Mouse (Mus musculus): ENCODE data around the gene 4930452B06Rik. TPM values are rescaled to one million over a fixed set of nuclear protein-coding genes. Genes with fewer than 3 reads are reported as not detected.
"Not testable (repeated sequence)": the region's sequence is repeated elsewhere in the genome, so short reads cannot be mapped to it uniquely, and the experiment has no call there.

4930452B06Rik gene
- polyA plus RNA-seq, 1 experiment from 2014 or later, result 11.0 TPM

DNA sequence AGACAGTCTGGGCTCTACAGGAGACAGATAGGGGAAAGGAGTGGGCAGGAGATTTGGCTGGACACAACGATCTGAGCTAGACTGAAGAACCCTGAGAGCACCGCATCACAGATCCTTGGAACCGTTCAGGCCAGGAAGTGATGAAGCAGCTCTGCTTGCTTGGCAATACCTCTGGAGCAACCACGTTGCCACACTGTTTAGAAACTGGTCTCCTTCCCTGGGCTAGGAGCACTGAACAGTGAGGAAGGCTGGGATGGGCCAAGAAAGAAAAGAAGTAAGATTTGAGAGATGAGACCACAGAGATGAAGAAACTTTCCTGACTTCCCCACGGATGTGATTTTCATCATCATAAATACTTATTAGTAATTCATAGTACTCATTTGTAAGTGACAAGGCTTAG, 45.5 kb downstream of the 4930452B06Rik start:
- Histone ChIP-seq H3K4me3 (replicated peaks) (no peak overlapping the region), H3K36me3 (no peaks in the 10 kb centered on the region), H3K4me2 (no peak overlapping the region), H3K9ac (no peak overlapping the region), H3K27ac (no peak overlapping the region), H3K27me3 (replicated peaks) (no peaks in the 10 kb centered on the region), H3K9me3 (no peaks in the 10 kb centered on the region), H3K4me1 (no peaks in the 10 kb centered on the region)
- no peak for ATAC-seq (ENCODE audit: insufficient read depth, low FRiP score, low read depth)
- 83% methylated on average over 5 of the region's 5 CpGs for WGBS

DNA sequence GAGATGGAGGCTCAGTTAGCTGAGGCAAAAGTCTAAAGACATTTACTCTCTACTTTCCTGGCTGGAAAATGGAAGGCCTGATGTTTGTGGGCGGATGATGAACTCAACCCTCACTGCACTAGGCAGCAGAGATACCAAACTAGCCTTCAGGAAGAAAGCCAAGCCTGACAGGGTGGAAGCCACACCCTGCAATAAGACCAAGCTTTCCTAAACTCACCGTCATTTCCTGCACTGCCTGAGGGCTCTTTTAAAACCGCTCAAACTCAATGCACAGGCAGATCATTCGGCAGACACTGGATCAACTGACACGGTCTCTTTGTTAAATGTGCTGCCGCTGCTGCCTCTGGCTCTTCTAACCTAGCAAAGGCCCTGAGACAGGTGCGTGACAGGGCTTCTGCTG, 50.4 kb downstream of the 4930452B06Rik start:
- H3K27me3 ChIP-seq (replicated peaks), result no peaks in the 10 kb centered on the region
- no peak overlapping the region for H3K9ac ChIP-seq
- H3K9me3 ChIP-seq, result no peaks in the 10 kb centered on the region
- no peak for ATAC-seq (ENCODE audit: insufficient read depth, low FRiP score, low read depth)
- WGBS, result 69% methylated on average over 7 of the region's 7 CpGs
- H3K4me3 ChIP-seq (replicated peaks), result no peak overlapping the region
- no peaks in the 10 kb centered on the region for H3K4me1 ChIP-seq
- no peak overlapping the region for H3K4me2 ChIP-seq
- H3K36me3 ChIP-seq, result no peaks in the 10 kb centered on the region
- no peak overlapping the region for H3K27ac ChIP-seq

DNA sequence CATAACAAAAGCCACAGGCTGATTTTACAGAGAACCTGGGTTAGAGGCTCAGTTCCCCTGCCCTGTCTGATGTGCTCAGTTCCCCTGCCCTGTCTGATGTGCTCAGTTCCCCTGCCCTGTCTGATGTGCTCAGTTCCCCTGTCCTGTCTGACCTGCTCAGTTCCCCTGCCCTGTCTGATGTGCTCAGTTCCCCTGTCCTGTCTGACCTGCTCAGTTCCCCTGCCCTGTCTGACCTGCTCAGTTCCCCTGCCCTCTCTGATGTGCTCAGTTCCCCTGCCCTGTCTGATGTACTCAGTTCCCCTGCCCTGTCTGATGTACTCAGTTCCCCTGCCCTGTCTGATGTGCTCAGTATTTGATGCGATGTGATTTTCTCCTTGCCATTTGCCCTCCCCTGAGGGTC, 51.6 kb downstream of the 4930452B06Rik start:
- not testable (repeated sequence) for H3K4me2 ChIP-seq; H3K27ac ChIP-seq; H3K27me3 ChIP-seq (replicated peaks); H3K9me3 ChIP-seq; H3K4me1 ChIP-seq; ATAC-seq (ENCODE audit: insufficient read depth, low FRiP score, low read depth); H3K4me3 ChIP-seq (replicated peaks); H3K36me3 ChIP-seq; H3K9ac ChIP-seq
- WGBS, result 88% methylated on average over 1 of the region's 1 CpGs

DNA sequence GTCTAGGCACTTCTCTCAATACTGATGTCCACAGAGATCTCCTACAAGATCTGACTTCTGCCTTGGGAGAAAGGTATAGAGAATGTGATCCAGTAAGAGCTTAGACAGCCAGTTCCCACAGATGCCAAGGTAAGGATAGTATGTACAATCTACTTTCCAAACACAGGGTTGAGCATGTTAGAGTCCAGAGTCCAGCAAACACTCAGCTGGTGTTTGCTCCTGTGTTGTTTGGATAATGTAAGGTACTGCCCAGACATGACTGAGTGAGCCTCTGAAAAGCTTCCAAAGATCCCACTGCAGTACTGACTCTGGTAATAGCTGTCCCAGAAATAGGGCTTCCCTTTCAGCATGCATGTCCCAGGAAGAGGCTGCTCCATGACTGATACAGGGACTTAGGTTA, 54.0 kb downstream of the 4930452B06Rik start:
- H3K4me1 ChIP-seq, result no peaks in the 10 kb centered on the region
- no peak overlapping the region for H3K9ac ChIP-seq
- no peak overlapping the region for H3K4me2 ChIP-seq
- no peaks in the 10 kb centered on the region for H3K9me3 ChIP-seq
- ATAC-seq (ENCODE audit: insufficient read depth, low FRiP score, low read depth), result no peak; the same call in 1 of the 2 replicates
- no peak overlapping the region for H3K27ac ChIP-seq
- H3K36me3 ChIP-seq, result no peaks in the 10 kb centered on the region
- no peak overlapping the region for H3K4me3 ChIP-seq (replicated peaks)
- H3K27me3 ChIP-seq (replicated peaks), result no peaks in the 10 kb centered on the region

DNA sequence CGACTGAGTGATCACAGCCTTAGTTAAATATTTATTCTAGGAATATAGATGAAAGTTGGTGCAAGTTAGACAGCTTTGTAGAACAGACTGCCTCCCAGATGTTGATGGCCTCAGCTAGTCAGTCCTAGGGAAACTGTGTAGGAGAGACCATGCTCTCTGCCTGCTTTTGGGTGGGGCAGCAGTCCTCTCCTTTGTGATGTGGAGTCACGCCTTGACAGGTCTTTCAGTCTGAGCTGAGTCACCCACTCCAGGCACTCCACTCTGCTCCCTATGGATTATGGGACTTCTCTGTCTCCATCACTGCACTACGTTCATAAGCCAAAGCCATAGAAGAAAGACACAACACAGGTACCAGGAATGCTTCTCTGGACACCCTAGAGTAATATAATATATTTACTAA, 55.9 kb downstream of the 4930452B06Rik start:
- H3K9me3 ChIP-seq, result no peaks in the 10 kb centered on the region
- no peak overlapping the region for H3K9ac ChIP-seq
- H3K4me1 ChIP-seq, result no peaks in the 10 kb centered on the region
- H3K4me3 ChIP-seq (replicated peaks), result no peak overlapping the region
- no peaks in the 10 kb centered on the region for H3K27me3 ChIP-seq (replicated peaks)
- 57% methylated on average over 3 of the region's 3 CpGs for WGBS
- no peaks in the 10 kb centered on the region for H3K36me3 ChIP-seq
- H3K27ac ChIP-seq, result no peak overlapping the region
- H3K4me2 ChIP-seq, result no peak overlapping the region
- peak; percentile 49; the same call in 1 of the 2 replicates for ATAC-seq (ENCODE audit: insufficient read depth, low FRiP score, low read depth)

DNA sequence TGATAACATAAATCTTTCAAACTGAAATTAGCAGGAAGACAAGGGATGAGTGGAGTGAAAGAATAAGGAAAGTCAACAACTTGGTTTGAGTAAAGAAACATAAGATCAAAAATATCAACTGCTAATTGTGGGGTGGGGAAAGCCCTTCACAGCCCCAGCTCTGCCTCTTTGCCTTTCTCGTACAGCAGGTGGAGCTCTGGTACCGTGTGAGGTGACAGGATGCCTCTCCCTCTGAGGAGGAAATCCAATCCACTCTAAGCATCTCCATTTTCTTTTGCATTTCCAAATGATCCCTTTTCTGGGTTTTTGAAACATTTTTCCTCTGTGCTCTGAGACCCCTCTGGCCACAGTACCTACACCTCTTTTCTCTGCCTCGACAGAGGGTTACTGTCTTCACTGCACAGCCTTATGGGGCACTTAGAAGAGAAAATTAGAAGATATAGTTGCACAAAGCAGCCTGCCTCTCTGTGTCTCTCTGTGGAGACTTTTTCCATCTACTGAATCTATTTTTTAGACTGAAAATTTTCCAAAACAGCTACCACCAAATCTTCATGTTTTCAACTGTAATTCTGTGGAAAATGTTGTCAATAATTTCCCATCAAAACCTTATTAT, 57.4 kb downstream of the 4930452B06Rik start:
- H3K27ac ChIP-seq, result no peak overlapping the region
- no peaks in the 10 kb centered on the region for H3K36me3 ChIP-seq
- H3K9me3 ChIP-seq, result no peaks in the 10 kb centered on the region
- H3K9ac ChIP-seq, result no peak overlapping the region
- peak; percentile 66; the same call in 1 of the 2 replicates for ATAC-seq (ENCODE audit: insufficient read depth, low FRiP score, low read depth)
- 1% methylated on average over 3 of the region's 3 CpGs for WGBS
- no peaks in the 10 kb centered on the region for H3K27me3 ChIP-seq (replicated peaks)
- H3K4me1 ChIP-seq, result no peaks in the 10 kb centered on the region
- H3K4me3 ChIP-seq (replicated peaks), result no peak overlapping the region
- no peak overlapping the region for H3K4me2 ChIP-seq

DNA sequence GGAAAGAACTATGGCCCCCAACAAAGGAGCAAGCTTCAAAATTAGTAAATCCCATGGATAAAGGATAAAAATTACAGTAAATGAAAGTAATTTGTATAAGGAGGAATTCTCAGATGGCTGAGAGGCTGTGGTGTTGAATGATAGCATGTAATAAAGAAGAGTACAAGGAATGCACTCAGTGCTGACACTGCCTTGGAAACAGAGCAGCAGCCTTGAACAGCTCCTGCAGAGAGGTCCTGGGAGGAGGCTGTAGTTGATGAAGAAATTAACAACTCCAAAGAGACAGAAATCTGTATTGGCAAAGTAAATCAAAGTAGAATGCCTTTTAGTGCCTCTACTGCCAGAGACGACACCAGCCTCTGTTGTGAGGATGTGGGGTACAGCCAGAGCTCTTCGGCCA, 61.1 kb downstream of the 4930452B06Rik start:
- Histone ChIP-seq H3K9me3 (no peaks in the 10 kb centered on the region), H3K9ac (no peak overlapping the region)

DNA sequence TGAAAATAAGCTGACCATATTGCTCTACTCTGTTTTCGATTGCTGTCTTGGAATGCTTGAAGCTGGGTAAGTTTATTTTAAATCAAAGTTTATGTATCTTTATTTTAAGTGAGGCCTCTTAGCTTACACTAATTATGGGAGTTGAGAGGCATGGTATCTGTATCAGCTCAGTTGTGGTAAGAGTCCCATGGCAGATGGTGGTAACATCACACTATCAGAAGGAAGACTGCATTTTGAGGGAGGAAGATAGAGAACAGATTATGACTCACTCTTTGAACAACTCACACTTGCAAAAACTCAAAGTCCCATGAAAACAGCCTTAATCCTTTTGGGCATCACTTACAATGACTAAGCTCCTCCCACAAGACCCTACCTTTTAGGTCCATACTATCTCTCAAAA, 81.0 kb downstream of the 4930452B06Rik start:
- H3K36me3 ChIP-seq, result no peaks in the 10 kb centered on the region
- H3K27ac ChIP-seq, result no peak overlapping the region
- 73% methylated on average over 1 of the region's 1 CpGs for WGBS
- H3K4me1 ChIP-seq, result no peaks in the 10 kb centered on the region
- no peak for ATAC-seq (ENCODE audit: insufficient read depth, low FRiP score, low read depth)
- no peak overlapping the region for H3K9ac ChIP-seq
- no peaks in the 10 kb centered on the region for H3K27me3 ChIP-seq (replicated peaks)
- no peak overlapping the region for H3K4me3 ChIP-seq (replicated peaks)
- no peaks in the 10 kb centered on the region for H3K9me3 ChIP-seq
- no peak overlapping the region for H3K4me2 ChIP-seq

More for the DNA sequence above, 61.1 kb downstream of the 4930452B06Rik start:
- Histone ChIP-seq H3K4me1 (no peaks in the 10 kb centered on the region), H3K27me3 (replicated peaks) (no peaks in the 10 kb centered on the region), H3K36me3 (no peaks in the 10 kb centered on the region), H3K4me3 (replicated peaks) (no peak overlapping the region), H3K4me2 (no peak overlapping the region), H3K27ac (no peak overlapping the region)
- no peak for ATAC-seq (ENCODE audit: insufficient read depth, low FRiP score, low read depth)
- 81% methylated on average over 2 of the region's 2 CpGs for WGBS

DNA sequence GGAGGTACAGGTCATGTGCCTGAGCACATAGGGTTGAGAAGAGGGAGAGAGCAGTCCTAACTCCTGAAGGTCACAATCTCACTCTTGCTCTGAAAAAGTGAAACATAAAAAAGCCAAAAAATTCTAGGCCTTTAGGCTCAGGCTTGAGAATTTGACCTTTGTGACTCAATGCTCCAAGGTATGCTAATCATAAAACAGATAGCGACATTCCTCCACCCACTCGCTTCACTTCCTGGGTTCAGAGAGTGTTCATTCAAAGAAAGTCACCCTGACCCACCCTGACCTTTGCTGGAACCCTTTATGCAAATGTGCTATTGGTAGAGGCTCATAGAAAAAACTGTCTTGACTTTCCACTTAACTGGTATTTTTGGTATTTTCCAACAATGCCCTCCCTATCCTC, 115.0 kb downstream of the 4930452B06Rik start:
- ATAC-seq (ENCODE audit: insufficient read depth, low FRiP score, low read depth); H3K9ac ChIP-seq: not testable (repeated sequence)

DNA sequence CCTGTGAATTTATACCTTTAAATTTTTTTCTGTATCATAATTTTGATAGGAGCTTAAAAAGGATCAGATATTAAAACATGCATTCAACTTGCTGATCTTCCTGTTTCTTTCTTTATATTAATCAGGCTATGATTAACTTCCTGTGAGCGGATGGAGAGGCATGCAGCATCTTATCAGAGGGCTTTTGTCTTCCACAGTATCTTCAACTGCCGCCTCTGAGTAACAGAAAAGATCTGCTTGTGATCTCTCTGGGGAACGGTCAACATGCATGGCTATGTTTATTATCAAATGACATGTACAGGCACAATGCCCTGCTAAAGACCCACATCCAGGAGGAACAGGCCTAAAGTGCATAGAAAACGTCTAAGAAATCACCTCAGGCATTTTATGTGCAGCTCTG, 116.9 kb downstream of the 4930452B06Rik start:
- no peak overlapping the region for H3K4me3 ChIP-seq (replicated peaks)
- no peaks in the 10 kb centered on the region for H3K36me3 ChIP-seq
- 42% methylated on average over 4 of the region's 4 CpGs for WGBS
- H3K27me3 ChIP-seq (replicated peaks), result no peaks in the 10 kb centered on the region
- H3K27ac ChIP-seq, result no peak overlapping the region
- H3K4me2 ChIP-seq, result no peak overlapping the region
- no peaks in the 10 kb centered on the region for H3K9me3 ChIP-seq
- no peaks in the 10 kb centered on the region for H3K4me1 ChIP-seq
- no peak for ATAC-seq (ENCODE audit: insufficient read depth, low FRiP score, low read depth)
- no peak overlapping the region for H3K9ac ChIP-seq

More for the DNA sequence above, 115.0 kb downstream of the 4930452B06Rik start:
- H3K4me3 ChIP-seq (replicated peaks); H3K27ac ChIP-seq; H3K27me3 ChIP-seq (replicated peaks); H3K9me3 ChIP-seq; H3K4me2 ChIP-seq; H3K36me3 ChIP-seq; H3K4me1 ChIP-seq: not testable (repeated sequence)
- 86% methylated on average over 2 of the region's 2 CpGs for WGBS

DNA sequence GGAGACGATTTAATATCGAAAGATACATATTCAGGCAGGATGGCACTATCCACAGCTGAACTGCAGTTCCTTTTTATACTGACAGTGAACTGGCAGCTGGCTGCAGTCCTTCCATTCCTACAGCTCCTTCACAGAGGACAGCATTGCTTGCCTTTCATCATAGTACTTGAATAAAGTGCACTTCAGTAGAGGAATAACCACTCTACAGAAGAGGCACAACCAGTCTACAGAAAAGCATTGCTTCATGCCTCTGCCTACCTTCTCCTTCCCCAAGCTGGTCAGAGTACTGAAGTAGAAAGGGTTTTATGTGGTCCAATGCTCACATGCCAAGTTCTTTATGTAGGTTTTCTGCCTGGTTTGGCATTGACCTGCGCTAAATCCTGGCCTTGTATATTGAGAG, 130.0 kb downstream of the 4930452B06Rik start:
- Histone ChIP-seq H3K4me3 (replicated peaks) (no peak overlapping the region), H3K4me1 (no peaks in the 10 kb centered on the region), H3K4me2 (no peak overlapping the region), H3K9me3 (no peaks in the 10 kb centered on the region), H3K36me3 (no peaks in the 10 kb centered on the region), H3K9ac (no peak overlapping the region), H3K27me3 (replicated peaks) (no peaks in the 10 kb centered on the region), H3K27ac (no peak overlapping the region)
- WGBS, result 88% methylated on average over 3 of the region's 3 CpGs
- no peak for ATAC-seq (ENCODE audit: insufficient read depth, low FRiP score, low read depth)

DNA sequence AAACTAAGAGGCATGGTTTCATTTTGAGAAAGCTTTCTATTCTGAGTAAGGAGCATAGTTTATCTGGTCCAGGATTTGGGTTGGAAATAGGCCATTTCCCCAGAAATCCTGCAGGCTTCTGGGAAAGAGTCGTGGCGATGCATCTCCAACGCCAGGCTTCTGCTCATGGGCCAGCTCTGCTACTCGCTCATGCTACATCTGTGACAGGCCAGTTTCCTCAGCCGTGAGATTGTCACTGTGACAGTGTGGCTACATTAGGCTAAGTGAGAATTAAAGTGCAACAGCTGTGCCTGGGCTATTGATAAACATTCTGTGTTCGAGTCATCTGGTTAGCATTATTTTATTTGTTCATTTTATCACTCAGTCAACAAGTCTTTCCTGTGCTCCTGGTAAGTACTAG, 140.8 kb downstream of the 4930452B06Rik start:
- Histone ChIP-seq H3K36me3 (no peaks in the 10 kb centered on the region), H3K27me3 (replicated peaks) (no peaks in the 10 kb centered on the region), H3K4me2 (no peak overlapping the region), H3K4me3 (replicated peaks) (no peak overlapping the region), H3K9me3 (no peaks in the 10 kb centered on the region), H3K27ac (no peak overlapping the region), H3K4me1 (no peaks in the 10 kb centered on the region), H3K9ac (no peak overlapping the region)
- 75% methylated on average over 6 of the region's 6 CpGs for WGBS
- no peak for ATAC-seq (ENCODE audit: insufficient read depth, low FRiP score, low read depth)

DNA sequence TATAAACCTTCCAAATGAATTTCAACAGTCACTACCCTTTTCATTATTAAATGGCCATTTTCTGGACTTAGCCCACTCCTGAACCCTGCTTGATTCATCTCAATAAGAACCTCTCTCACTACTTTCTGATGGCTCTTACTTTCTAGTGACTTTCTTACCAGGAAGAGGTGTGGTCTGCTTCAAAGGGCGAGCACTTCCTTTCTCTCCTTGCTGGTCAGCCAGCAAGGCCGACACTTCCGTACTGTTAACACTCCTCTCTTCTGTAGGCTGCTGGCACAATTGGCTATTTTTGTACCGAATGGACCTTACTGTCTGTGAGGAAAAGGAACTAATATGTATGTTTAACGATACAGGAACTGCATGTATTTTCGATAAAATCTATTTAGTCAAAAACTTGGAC, 148.4 kb downstream of the 4930452B06Rik start:
- H3K9ac ChIP-seq, result no peak overlapping the region
- H3K36me3 ChIP-seq, result no peaks in the 10 kb centered on the region
- no peaks in the 10 kb centered on the region for H3K27me3 ChIP-seq (replicated peaks)
- WGBS, result 68% methylated on average over 6 of the region's 6 CpGs
- H3K4me2 ChIP-seq, result no peak overlapping the region
- no peaks in the 10 kb centered on the region for H3K4me1 ChIP-seq
- ATAC-seq (ENCODE audit: insufficient read depth, low FRiP score, low read depth), result no peak
- no peak overlapping the region for H3K4me3 ChIP-seq (replicated peaks)
- H3K27ac ChIP-seq, result no peak overlapping the region
- no peaks in the 10 kb centered on the region for H3K9me3 ChIP-seq
